Mouse (Mus musculus) cerebellum, adult 2 months (tissue): ENCODE measurements around the gene Thsd4.

ENCODE experiments used
- CTCF ChIP-seq: fragments of 200-500 bp; IDR thresholded peaks from 2 replicates; pipeline ENCODE4 v1.5.1; 2011; ENCODE audit warnings: low read depth, mild to moderate bottlenecking, control low read depth, low read length, moderate library complexity, borderline replicate concordance; ENCODE audit not compliant: insufficient read depth
- POLR2A ChIP-seq: fragments of 200-500 bp; IDR thresholded peaks from 2 replicates; pipeline ENCODE4 v1.6.1; 2011; ENCODE audit warnings: low read length, control low read depth, borderline replicate concordance; ENCODE audit not compliant: insufficient read depth

DNA sequence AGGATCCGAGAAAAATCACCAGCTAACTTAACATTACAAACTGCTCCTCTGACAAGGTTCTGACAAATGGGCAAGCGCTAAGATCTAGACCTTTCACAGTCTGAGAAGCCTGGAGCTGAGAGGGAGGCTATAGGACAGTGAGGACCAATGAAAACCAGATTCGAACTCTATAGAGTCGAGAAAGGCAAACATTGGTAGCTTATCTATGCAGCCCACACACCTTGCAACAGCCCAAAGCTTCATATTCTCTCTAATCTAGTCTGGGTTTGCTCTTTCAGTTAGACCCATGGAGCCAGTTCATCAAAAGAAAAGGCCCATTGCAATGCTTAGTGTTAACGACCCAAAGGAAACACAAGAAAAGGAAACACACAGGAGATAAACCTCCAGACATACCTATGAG lies 252.0 kb downstream of the Thsd4 start:
- no peak for TF ChIP-seq CTCF
- TF ChIP-seq POLR2A, result no peak
